Mouse (Mus musculus): Measurements from ENCODE around the gene Trib2.

DNA sequence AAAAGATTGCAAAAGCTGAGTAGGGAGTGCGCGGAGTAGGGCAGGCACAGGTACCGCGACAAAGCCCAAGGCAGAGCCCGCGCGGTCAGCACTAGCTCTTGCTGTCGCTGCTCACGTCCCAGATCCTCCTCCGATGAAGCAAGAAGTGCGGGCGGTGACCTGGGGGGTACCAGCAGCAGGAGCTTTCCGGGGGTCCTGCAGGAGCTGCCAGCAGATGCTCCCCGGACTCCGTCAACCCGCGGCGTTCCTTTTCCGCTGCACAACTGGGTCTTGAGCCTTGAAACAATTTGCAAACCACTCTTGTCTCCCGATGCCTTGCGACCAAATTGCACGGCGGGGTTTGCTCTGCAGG lies 492 bp downstream of the Trib2 start:
- TF ChIP-seq SMC3 (IDR thresholded peaks at IDR 0.05; ENCODE audit: low read depth, low read length) = no peak
- no peak for TF ChIP-seq ETS1 (IDR thresholded peaks at IDR 0.05; ENCODE audit: low read depth, low read length)
- TF ChIP-seq TAL1 (IDR thresholded peaks at IDR 0.05; ENCODE audit: low read length) = no peak
- TF ChIP-seq CTCF (IDR thresholded peaks at IDR 0.05 in 2 of 3, conservative IDR thresholded peaks at IDR 0.05 in 1 of 3; ENCODE audit: control insufficient read depth in 1 of 3, insufficient read depth in 1 of 3, low read depth in 2 of 3, low read length in 3 of 3, poor library complexity in 1 of 3, severe bottlenecking in 1 of 3) = no peak
- TF ChIP-seq MAX (IDR thresholded peaks at IDR 0.05; ENCODE audit: low read length) = no peak
- no peak; the same call in 1 of the 2 replicates for TF ChIP-seq SIN3A (IDR thresholded peaks at IDR 0.05; ENCODE audit: low read length)
- no peak for TF ChIP-seq MEF2A (IDR thresholded peaks at IDR 0.05; ENCODE audit: extremely low read depth, insufficient replicate concordance, low read depth, low read length, poor library complexity, severe bottlenecking)
- peak in 1 of 2 experiments; percentile 38; a peak in 1 of 4 replicates for TF ChIP-seq POLR2A (IDR thresholded peaks at IDR 0.05; ENCODE audit: control insufficient read depth in 1 of 2, insufficient read depth in 1 of 2, low read depth in 1 of 2, low read length in 2 of 2, poor library complexity in 1 of 2)
- no peak for TF ChIP-seq ZMIZ1 (IDR thresholded peaks at IDR 0.05; ENCODE audit: low read depth, low read length)
- TF ChIP-seq RCOR1 (IDR thresholded peaks at IDR 0.05; ENCODE audit: low read depth, low read length) = no peak

All from MEL (cell line).